In genomic region chr5:124158305-124158704, GRCm38 (mm10) we compare ENCODE assay signal across 28 mouse cellular contexts. TPM values are rescaled to one million over a fixed set of nuclear protein-coding genes. Genes with fewer than 3 reads are reported as not detected.
DNase-seq lines count a peak whose midpoint lies in the region; ATAC-seq and TF ChIP-seq lines count a peak whose summit lies in the region.
"Had no signal": no experiment of that assay in that cellular context is flagged by ENCODE, and none has a peak within 500 bp of the region (broad histone marks: within the 10 kb centered on the region; RNA-seq: fewer than 3 reads in every experiment).

No protein-coding gene starts in this region.

- no peaks in the 10 kb centered on the region for H3K27me3 ChIP-seq in cerebellum, adult 2 months (ENCODE audit: control insufficient read depth, insufficient read depth, low read length)
- H3K27me3 ChIP-seq in heart, embryonic 12.5 days (replicated peaks), result no peaks in the 10 kb centered on the region
- no peaks in the 10 kb centered on the region for H3K27me3 ChIP-seq in heart, adult 2 months (ENCODE audit: control insufficient read depth, insufficient read depth, low read length)
- no peaks in the 10 kb centered on the region for H3K27me3 ChIP-seq in heart, postnatal 0 days (ENCODE audit: control insufficient read depth, insufficient read depth, low read length)
- H3K27me3 ChIP-seq: embryonic facial prominence, embryonic 12.5 days; hindbrain, embryonic 15.5 days; kidney, embryonic 15.5 days; liver, embryonic 12.5 days; midbrain, embryonic 12.5 days; neural tube, embryonic 15.5 days; Patski had no signal

- H3K4me2 ChIP-seq in heart, embryonic 12.5 days, result no peak overlapping the region
- no peak overlapping the region for H3K4me2 ChIP-seq in heart, postnatal 0 days (ENCODE audit: low read depth, low read length)
- H3K4me2 ChIP-seq: embryonic facial prominence, embryonic 12.5 days; hindbrain, embryonic 15.5 days; kidney, embryonic 15.5 days; liver, embryonic 12.5 days; midbrain, embryonic 12.5 days; neural tube, embryonic 15.5 days had no signal

- intact Hi-C loops in heart, adult 2 months (cut with DNase I), result no loop called here

- no peak for TF ChIP-seq POLR2A in cerebellum, adult 2 months (IDR thresholded peaks at IDR 0.05; ENCODE audit: borderline replicate concordance, insufficient read depth, low read length)
- no peak for TF ChIP-seq POLR2A in heart, adult 2 months (IDR thresholded peaks at IDR 0.05; ENCODE audit: insufficient read depth, low read depth, low read length)

- no peak for ATAC-seq in heart, embryonic 12.5 days (ENCODE audit: insufficient number of reproducible peaks, low FRiP score)
- ATAC-seq in heart, postnatal 0 days (ENCODE audit: insufficient read depth, low read depth), result no peak
- ATAC-seq in frontal cortex, adult (ENCODE audit: low TSS enrichment), result no peak
- ATAC-seq: forebrain, embryonic 14.5 days; inflammation-experienced regulatory T-cells, adult 6 months; liver, embryonic 12.5 days; liver, postnatal 0 days; Patski had no signal

- peaks cover 33% of the 10 kb centered on the region for H3K4me1 ChIP-seq in cerebellum, adult 2 months (ENCODE audit: control insufficient read depth, insufficient read depth, low read length)
- H3K4me1 ChIP-seq in heart, embryonic 12.5 days (replicated peaks), result peaks cover 60% of the 10 kb centered on the region
- peaks cover 7% of the 10 kb centered on the region for H3K4me1 ChIP-seq in heart, adult 2 months (ENCODE audit: control insufficient read depth, insufficient read depth, low read length)
- H3K4me1 ChIP-seq in heart, postnatal 0 days (ENCODE audit: control insufficient read depth, insufficient read depth), result peaks cover 31% of the 10 kb centered on the region

- no peak overlapping the region for H3K4me3 ChIP-seq in cerebellum, adult 2 months (replicated peaks; ENCODE audit: insufficient read depth, low read depth, low read length)
- no peak overlapping the region for H3K4me3 ChIP-seq in heart, embryonic 12.5 days
- H3K4me3 ChIP-seq in heart, adult 2 months, result no peak overlapping the region
- no peak overlapping the region for H3K4me3 ChIP-seq in heart, postnatal 0 days (ENCODE audit: low read depth, low read length)
- H3K4me3 ChIP-seq: embryonic facial prominence, embryonic 12.5 days; hindbrain, embryonic 15.5 days; kidney, embryonic 15.5 days; liver, embryonic 12.5 days; midbrain, embryonic 12.5 days; neural tube, embryonic 15.5 days had no signal

- TF ChIP-seq EP300 in heart, adult 2 months (IDR thresholded peaks at IDR 0.05; ENCODE audit: insufficient read depth, low read depth, low read length), result no peak
- no peak for TF ChIP-seq EP300 in heart, postnatal 0 days (IDR thresholded peaks at IDR 0.05; ENCODE audit: low read depth)

- peak; percentile 51 to 62 for DNase-seq in cerebellum, adult 2 months
- DNase-seq in cerebellum, postnatal 4 days (ENCODE audit: low spot score in 2 of 2), result no peak
- no peak for DNase-seq in heart, adult 2 months
- no peak for DNase-seq in heart, postnatal 0 days (ENCODE audit: low spot score)
- no peak for DNase-seq in heart, postnatal 4 days
- DNase-seq in cerebellum, adult 9-10 months, result peak; percentile 58
- DNase-seq: adrenal gland, postnatal 14 days; embryo, embryonic 11 days; kidney, adult 11 months; kidney, postnatal 36 days; layer of hippocampus, postnatal 36 days; left cerebral cortex, postnatal 4 days; liver, postnatal 0 days; lung, postnatal 36 days; retina, postnatal 1 day; right cerebral cortex, postnatal 14 days; thymus, postnatal 4 days had no signal

- no peaks in the 10 kb centered on the region for H3K36me3 ChIP-seq in heart, embryonic 12.5 days
- no peaks in the 10 kb centered on the region for H3K36me3 ChIP-seq in heart, adult 2 months (ENCODE audit: control insufficient read depth, insufficient read depth, low read length)
- H3K36me3 ChIP-seq in heart, postnatal 0 days (replicated peaks; ENCODE audit: control insufficient read depth, insufficient read depth, low read length), result no peaks in the 10 kb centered on the region
- H3K36me3 ChIP-seq: embryonic facial prominence, embryonic 12.5 days; hindbrain, embryonic 15.5 days; kidney, embryonic 15.5 days; liver, embryonic 12.5 days; midbrain, embryonic 12.5 days; neural tube, embryonic 15.5 days had no signal

- H3K79me2 ChIP-seq in heart, adult 2 months (replicated peaks; ENCODE audit: control insufficient read depth, insufficient read depth, low read length), result peaks cover 3% of the 10 kb centered on the region; the same call in 1 of the 2 replicates

- peak overlapping the region; percentile 6; the same call in 1 of the 2 replicates for H3K9ac ChIP-seq in heart, embryonic 12.5 days
- no peak overlapping the region for H3K9ac ChIP-seq in heart, adult 2 months (ENCODE audit: low read depth, low read length)
- H3K9ac ChIP-seq in heart, postnatal 0 days (replicated peaks; ENCODE audit: low read depth, low read length), result no peak overlapping the region
- H3K9ac ChIP-seq: embryonic facial prominence, embryonic 12.5 days; hindbrain, embryonic 15.5 days; kidney, embryonic 15.5 days; liver, embryonic 12.5 days; liver, postnatal 0 days; midbrain, embryonic 12.5 days; neural tube, embryonic 15.5 days had no signal

- TF ChIP-seq CTCF in cerebellum, adult 2 months (IDR thresholded peaks at IDR 0.05; ENCODE audit: borderline replicate concordance, insufficient read depth, low read depth, low read length), result no peak
- TF ChIP-seq CTCF in heart, adult 2 months (IDR thresholded peaks at IDR 0.05), result no peak
- TF ChIP-seq CTCF in heart, postnatal 0 days (IDR thresholded peaks at IDR 0.05; ENCODE audit: low read depth), result no peak

- peak overlapping the region; percentile 29; the same call in 1 of the 2 replicates for H3K27ac ChIP-seq in cerebellum, adult 2 months (ENCODE audit: insufficient read depth, low read length)
- 0 out of 2 replicates have a peak overlapping the region, but pooled peaks have one; percentile 14 for H3K27ac ChIP-seq in heart, embryonic 12.5 days (ENCODE audit: poor library complexity, severe bottlenecking)
- H3K27ac ChIP-seq in heart, adult 2 months, result no peak overlapping the region; the same call in 1 of the 2 replicates
- peak overlapping the region; percentile 1; the same call in 1 of the 2 replicates for H3K27ac ChIP-seq in heart, postnatal 0 days (ENCODE audit: low read depth)
- H3K27ac ChIP-seq: embryonic facial prominence, embryonic 12.5 days; hindbrain, embryonic 15.5 days; kidney, embryonic 15.5 days; liver, embryonic 12.5 days; neural tube, embryonic 15.5 days had no signal

- H3K9me3 ChIP-seq in heart, embryonic 12.5 days (replicated peaks), result no peaks in the 10 kb centered on the region
- H3K9me3 ChIP-seq in heart, postnatal 0 days (replicated peaks; ENCODE audit: control insufficient read depth, low read length), result no peaks in the 10 kb centered on the region
- H3K9me3 ChIP-seq: embryonic facial prominence, embryonic 12.5 days; hindbrain, embryonic 15.5 days; kidney, embryonic 15.5 days; liver, embryonic 12.5 days; midbrain, embryonic 12.5 days; neural tube, embryonic 15.5 days had no signal

- 33% methylated on average over 4 of the region's 4 CpGs for WGBS in cerebellum, adult 2 months
- WGBS in heart, embryonic 12.5 days, result 47% methylated on average over 4 of the region's 4 CpGs
- WGBS in heart, adult 2 months, result 46% methylated on average over 4 of the region's 4 CpGs
- 52% methylated on average over 4 of the region's 4 CpGs for WGBS in heart, postnatal 0 days

RNA-seq across cellular contexts. Expression of gene Arl6ip4, which starts 42.4 kb away (rescaled TPM):
- 81.6 and 91.0 TPM in 2 replicates for polyA plus RNA-seq in cerebellum, adult 2 months (2012; rRNA removed)
- 69.7 and 78.8 TPM in 2 replicates for polyA plus RNA-seq in heart, embryonic 12.5 days (2016; fragmentation: Nextera tagmentation; extraction: Ambion mirVana)
- total RNA-seq in heart, adult 2 months (2021), result 10 to 100 TPM; 34.2 to 41.5 TPM
- polyA plus RNA-seq in heart, adult 2 months (2012; rRNA removed), result 16.9 and 17.5 TPM in 2 replicates
- 12.2 and 18.0 TPM in 2 replicates for total RNA-seq in heart, postnatal 0 days (2014; rRNA removed; ENCODE audit: low replicate concordance)
- polyA plus RNA-seq in heart, postnatal 0 days (2015; fragmentation: Nextera tagmentation; extraction: Ambion mirVana), result 70.7 and 76.9 TPM in 2 replicates
- 10 to 100 TPM; 55.1 to 68.4 TPM for total RNA-seq in heart, postnatal 4 days (2021)

RNA-seq across cellular contexts. Expression of gene Ogfod2, which starts 46.2 kb away (rescaled TPM):
- polyA plus RNA-seq in cerebellum, adult 2 months (2012; rRNA removed), result 47.2 and 52.7 TPM in 2 replicates
- 16.1 and 17.0 TPM in 2 replicates for polyA plus RNA-seq in heart, embryonic 12.5 days (2016; fragmentation: Nextera tagmentation; extraction: Ambion mirVana)
- total RNA-seq in heart, adult 2 months (2021), result 10 to 100 TPM; 14.6 to 16.4 TPM
- 25.5 and 30.0 TPM in 2 replicates for polyA plus RNA-seq in heart, adult 2 months (2012; rRNA removed)
- total RNA-seq in heart, postnatal 0 days (2014; rRNA removed; ENCODE audit: low replicate concordance), result 37.6 and 55.1 TPM in 2 replicates
- polyA plus RNA-seq in heart, postnatal 0 days (2015; fragmentation: Nextera tagmentation; extraction: Ambion mirVana), result 19.0 and 19.3 TPM in 2 replicates
- total RNA-seq in heart, postnatal 4 days (2021), result 10 to 100 TPM; 10.2 to 11.9 TPM

Comparison
In these comparisons a context has a peak if more than half of its experiments do, and no peak if none do; other contexts are left out.
1. DNase-seq: peak in cerebellum, adult 2 months (2 of 2) and cerebellum, adult 9-10 months (single experiment); none in cerebellum, postnatal 4 days (0 of 2), heart, adult 2 months (0 of 2), heart, postnatal 0 days (single experiment) and heart, postnatal 4 days (single experiment).